Mouse (Mus musculus) hindbrain, embryonic 10.5 days (tissue): ENCODE measurements at regions not wholly inside any gene's neighbourhood (a gene's known extent, or its start where the extent isn't known, plus 50 kb on each side); places are given as distances from the start of the nearest gene placed in this dataset.
"Not testable (repeated sequence)": the region's sequence is repeated elsewhere in the genome, so short reads cannot be mapped to it uniquely, and the experiment has no call there.

Experiments
- DNase-seq: peaks from one replicate; pipeline ENCODE4 v3.0.0-alpha.2; 2017; ENCODE audit warnings: low spot score
- H3K27ac ChIP-seq: fragments of 300-500 bp; sonication (generic); 2 replicates; pipeline ENCODE4 v1.5.1; 2016; ENCODE audit warnings: mild to moderate bottlenecking, moderate library complexity
- H3K27me3 ChIP-seq: fragments of 300-500 bp; sonication (generic); 2 replicates; pipeline ENCODE4 v1.6.1; 2016; ENCODE audit warnings: mild to moderate bottlenecking; ENCODE audit not compliant: poor library complexity, insufficient read depth, severe bottlenecking
- H3K36me3 ChIP-seq: fragments of 300-500 bp; sonication (generic); 2 replicates; pipeline ENCODE4 v1.6.1; 2016; ENCODE audit warnings: mild to moderate bottlenecking, moderate library complexity
- H3K4me1 ChIP-seq: fragments of 300-500 bp; sonication (generic); replicated peaks from 2 replicates; pipeline ENCODE4 v1.6.1; 2016; ENCODE audit warnings: mild to moderate bottlenecking
- H3K4me3 ChIP-seq: fragments of 300-500 bp; sonication (generic); 2 replicates; pipeline ENCODE4 v1.5.1; 2016; ENCODE audit warnings: mild to moderate bottlenecking, moderate library complexity
- H3K9me3 ChIP-seq: fragments of 300-500 bp; sonication (generic); 2 replicates; pipeline ENCODE4 v1.6.1; 2016; ENCODE audit warnings: mild to moderate bottlenecking, moderate library complexity
- WGBS: fragments of 180-500 bp; shearing (Covaris S2); methylation state at CpG from one replicate; pipeline ENCODE4 v1.1.7; 2016; 5-methylcytosine and 5-hydroxymethylcytosine counted together

DNA sequence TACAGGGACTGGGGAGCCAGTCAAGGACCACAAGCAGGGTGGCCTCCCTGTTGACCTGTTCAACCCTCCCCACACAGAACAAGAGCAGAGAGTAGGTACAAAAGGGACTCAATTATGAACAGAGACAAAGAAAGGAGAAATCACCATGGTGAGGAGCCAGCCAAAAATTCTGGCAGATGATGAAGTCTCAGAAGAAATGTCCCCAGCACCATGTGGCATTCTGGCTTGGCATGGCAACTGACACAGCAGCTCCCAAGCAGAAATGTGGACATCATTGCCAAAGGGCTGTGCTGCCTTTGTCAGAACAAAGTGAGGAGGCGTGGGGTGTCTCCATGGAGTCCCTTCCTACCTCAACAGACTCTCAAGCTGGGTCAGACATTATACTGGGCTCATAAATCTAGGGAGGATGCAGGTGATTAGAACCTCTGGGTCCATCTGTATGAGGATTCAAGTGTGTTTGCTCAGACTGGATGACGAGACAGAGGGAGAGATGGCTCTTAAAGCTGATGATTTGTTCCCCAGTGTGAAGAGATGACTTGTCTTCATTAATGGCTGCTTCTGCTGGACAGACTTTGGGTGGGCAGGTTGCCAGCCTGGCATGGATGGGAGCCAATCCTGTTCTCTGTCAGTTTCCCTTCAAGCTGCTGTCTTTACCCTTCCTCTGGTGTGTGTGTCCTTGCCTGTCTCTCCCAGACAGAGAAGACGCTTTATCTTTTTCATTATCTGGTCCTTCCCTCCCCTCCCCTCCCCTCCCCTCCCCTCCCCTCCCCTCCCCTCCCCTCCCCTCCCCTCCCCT is 120.5 kb upstream of the Fhl2 start:
- Histone ChIP-seq H3K4me3 (no peak overlapping the region), H3K9me3 (no peaks in the 10 kb centered on the region), H3K36me3 (no peaks in the 10 kb centered on the region), H3K4me1 (0 out of 2 replicates have a peak, but pooled peaks cover 8% of the 10 kb centered on the region), H3K27me3 (no peaks in the 10 kb centered on the region), H3K27ac (no peak overlapping the region)
- 68% methylated on average over 3 of the region's 3 CpGs for WGBS
- DNase-seq = no peak

DNA sequence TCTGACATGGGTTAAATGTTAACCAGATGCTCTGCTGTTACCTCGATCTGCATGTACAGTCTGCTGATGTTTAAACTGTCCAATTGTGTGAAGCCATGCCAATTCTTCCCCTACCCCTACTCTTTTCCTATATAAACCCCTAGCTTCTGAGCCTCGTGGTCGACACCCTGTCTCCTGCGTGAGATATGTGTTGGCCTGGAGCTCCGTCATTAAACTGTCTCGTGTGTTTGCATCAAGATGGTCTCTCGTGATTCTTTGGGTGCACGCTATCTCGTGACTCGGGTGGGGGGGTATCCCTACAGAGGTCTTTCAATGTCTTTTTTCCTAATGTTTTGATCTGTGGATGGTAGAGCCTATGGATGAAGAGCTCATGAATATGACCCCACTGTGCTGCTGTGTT is 110.9 kb upstream of the Nck2 start:
- not testable (repeated sequence) for H3K36me3 ChIP-seq, H3K27me3 ChIP-seq, H3K4me1 ChIP-seq, DNase-seq, H3K4me3 ChIP-seq, H3K27ac ChIP-seq
- peaks cover 17% of the 10 kb centered on the region; the same call in 1 of the 2 replicates for H3K9me3 ChIP-seq
- 94% methylated on average over 10 of the region's 10 CpGs for WGBS

- H3K36me3 ChIP-seq = no peaks in the 10 kb centered on the region
- no peaks in the 10 kb centered on the region for H3K4me1 ChIP-seq
- no peak overlapping the region for H3K4me3 ChIP-seq
- no peak overlapping the region for H3K27ac ChIP-seq
- no peak for DNase-seq
- no peaks in the 10 kb centered on the region for H3K27me3 ChIP-seq
- peaks cover 17% of the 10 kb centered on the region; the same call in 1 of the 2 replicates for H3K9me3 ChIP-seq
- WGBS = 82% methylated on average over 3 of the region's 3 CpGs
These were observed 107.1 kb upstream of the Nck2 start for GRCm38 (mm10) chr1:43337168-43337784.

DNA sequence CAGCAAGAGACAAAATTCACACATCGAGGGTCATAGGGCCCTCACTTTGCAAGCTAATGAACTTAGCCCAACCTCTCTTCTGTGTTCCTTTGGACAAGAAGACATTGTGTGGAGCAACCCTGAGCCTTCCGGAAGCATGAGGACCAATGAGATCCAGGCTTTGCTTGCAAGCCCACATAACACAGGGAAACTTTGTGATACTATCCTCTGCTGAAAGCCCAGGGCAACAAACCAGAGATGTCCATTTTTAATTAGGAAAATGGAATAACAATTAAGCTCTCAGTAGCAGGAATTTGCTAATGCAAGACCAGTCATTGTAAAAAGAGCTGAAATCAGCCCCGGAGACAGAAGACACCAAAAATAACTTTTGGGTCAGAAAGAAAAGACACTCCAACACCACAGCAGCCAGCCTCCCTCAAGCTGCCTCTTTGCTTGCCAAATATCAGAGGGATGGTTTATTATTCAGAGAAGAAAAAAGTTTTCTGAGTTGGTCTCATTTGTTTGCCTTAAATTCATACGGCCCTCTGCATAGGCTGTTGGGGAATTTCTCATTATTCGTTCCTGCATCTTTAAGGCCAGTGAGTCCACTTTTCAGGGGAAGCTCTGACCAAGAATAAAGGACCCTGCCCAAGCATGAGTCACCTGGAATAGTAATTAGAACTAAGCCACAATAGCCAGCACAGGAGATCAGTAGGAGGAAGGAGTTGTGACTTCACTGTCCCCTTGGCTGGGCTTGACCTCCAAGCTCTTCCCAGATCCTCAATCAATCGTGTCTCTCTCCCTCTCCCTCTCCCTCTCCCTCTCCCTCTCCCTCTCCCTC is 106.1 kb upstream of the Nck2 start:
- H3K9me3 ChIP-seq = peaks cover 10% of the 10 kb centered on the region; the same call in 1 of the 2 replicates
- no peaks in the 10 kb centered on the region for H3K27me3 ChIP-seq
- H3K27ac ChIP-seq = no peak overlapping the region
- no peak overlapping the region for H3K4me3 ChIP-seq
- no peaks in the 10 kb centered on the region for H3K36me3 ChIP-seq
- WGBS = 82% methylated on average over 6 of the region's 6 CpGs
- no peak for DNase-seq
- no peaks in the 10 kb centered on the region for H3K4me1 ChIP-seq

GRCm38 (mm10) chr1:43342848-43343247 is 101.5 kb upstream of the Nck2 start:
- WGBS = 90% methylated on average over 2 of the region's 2 CpGs

GRCm38 (mm10) chr1:43343410-43343809 is 101.0 kb upstream of the Nck2 start:
- H3K4me1 ChIP-seq = no peaks in the 10 kb centered on the region
- DNase-seq = no peak
- 85% methylated on average over 2 of the region's 2 CpGs for WGBS
- no peak overlapping the region for H3K27ac ChIP-seq
- H3K4me3 ChIP-seq = no peak overlapping the region
- H3K36me3 ChIP-seq = no peaks in the 10 kb centered on the region
- H3K9me3 ChIP-seq = no peaks in the 10 kb centered on the region
- no peaks in the 10 kb centered on the region for H3K27me3 ChIP-seq

More at GRCm38 (mm10) chr1:43342848-43343247, 101.5 kb upstream of the Nck2 start:
- Histone ChIP-seq H3K27ac (no peak overlapping the region), H3K27me3 (no peaks in the 10 kb centered on the region), H3K9me3 (no peaks in the 10 kb centered on the region), H3K4me3 (no peak overlapping the region), H3K36me3 (no peaks in the 10 kb centered on the region), H3K4me1 (no peaks in the 10 kb centered on the region)
- DNase-seq = no peak

DNA sequence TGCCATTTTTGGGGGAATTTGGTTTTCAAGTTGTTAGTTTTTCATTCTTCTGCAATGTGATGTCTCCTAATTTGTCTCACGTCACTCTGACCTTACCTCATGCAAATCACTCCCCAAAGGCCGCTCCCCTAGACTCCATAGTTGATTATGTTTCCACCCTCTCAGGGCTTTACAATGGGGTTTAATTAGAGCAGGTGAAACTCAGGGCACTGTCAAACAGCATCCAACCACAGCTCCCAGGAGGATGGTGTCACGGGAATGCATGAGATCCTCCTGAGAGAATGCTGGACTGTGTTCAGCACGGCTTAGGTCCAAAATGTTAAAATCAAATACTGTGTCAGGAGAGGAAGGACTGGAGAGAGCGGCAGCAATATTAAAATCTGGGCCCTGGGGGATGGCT is 100.4 kb upstream of the Nck2 start:
- Histone ChIP-seq H3K4me1 (no peaks in the 10 kb centered on the region), H3K4me3 (no peak overlapping the region), H3K27ac (no peak overlapping the region), H3K36me3 (no peaks in the 10 kb centered on the region), H3K27me3 (no peaks in the 10 kb centered on the region), H3K9me3 (no peaks in the 10 kb centered on the region)
- DNase-seq = no peak
- 85% methylated on average over 5 of the region's 5 CpGs for WGBS

GRCm38 (mm10) chr1:43347152-43347551 is 97.2 kb upstream of the Nck2 start:
- no peaks in the 10 kb centered on the region for H3K9me3 ChIP-seq
- no peak for DNase-seq
- H3K4me3 ChIP-seq = no peak overlapping the region
- H3K27ac ChIP-seq = no peak overlapping the region
- H3K4me1 ChIP-seq = 0 out of 2 replicates have a peak, but pooled peaks cover 6% of the 10 kb centered on the region
- 91% methylated on average over 4 of the region's 4 CpGs for WGBS
- H3K27me3 ChIP-seq = no peaks in the 10 kb centered on the region
- H3K36me3 ChIP-seq = no peaks in the 10 kb centered on the region

- H3K4me3 ChIP-seq = no peak overlapping the region
- no peak for DNase-seq
- H3K36me3 ChIP-seq = no peaks in the 10 kb centered on the region
- no peak overlapping the region for H3K27ac ChIP-seq
- no peaks in the 10 kb centered on the region for H3K27me3 ChIP-seq
- H3K9me3 ChIP-seq = no peaks in the 10 kb centered on the region
- 68% methylated on average over 3 of the region's 3 CpGs for WGBS
- 0 out of 2 replicates have a peak, but pooled peaks cover 6% of the 10 kb centered on the region for H3K4me1 ChIP-seq
These were observed 94.4 kb upstream of the Nck2 start for GRCm38 (mm10) chr1:43349966-43350365.

GRCm38 (mm10) chr1:43358191-43358590 is 86.2 kb upstream of the Nck2 start:
- peak; percentile 62 for DNase-seq
- Histone ChIP-seq H3K36me3 (no peaks in the 10 kb centered on the region), H3K9me3 (no peaks in the 10 kb centered on the region), H3K27me3 (0 out of 2 replicates have a peak, but pooled peaks cover 4% of the 10 kb centered on the region), H3K27ac (peak overlapping the region; percentile 69), H3K4me3 (no peak overlapping the region), H3K4me1 (peaks cover 32% of the 10 kb centered on the region)
- WGBS = 44% methylated on average over 6 of the region's 6 CpGs

- H3K27me3 ChIP-seq = 0 out of 2 replicates have a peak, but pooled peaks cover 4% of the 10 kb centered on the region
- no peaks in the 10 kb centered on the region for H3K9me3 ChIP-seq
- 86% methylated on average over 4 of the region's 4 CpGs for WGBS
- peaks cover 32% of the 10 kb centered on the region for H3K4me1 ChIP-seq
- peak overlapping the region; percentile 80 for H3K27ac ChIP-seq
- no peak for DNase-seq
- H3K36me3 ChIP-seq = no peaks in the 10 kb centered on the region
- no peak overlapping the region for H3K4me3 ChIP-seq
These were observed 84.7 kb upstream of the Nck2 start for GRCm38 (mm10) chr1:43359662-43360061.

GRCm38 (mm10) chr1:43360291-43360690 is 84.1 kb upstream of the Nck2 start:
- Histone ChIP-seq H3K9me3 (no peaks in the 10 kb centered on the region), H3K4me1 (peaks cover 32% of the 10 kb centered on the region), H3K27me3 (0 out of 2 replicates have a peak, but pooled peaks cover 4% of the 10 kb centered on the region), H3K4me3 (no peak overlapping the region), H3K36me3 (no peaks in the 10 kb centered on the region), H3K27ac (peak overlapping the region; percentile 80)
- peak; percentile 10 for DNase-seq
- WGBS = 51% methylated on average over 8 of the region's 8 CpGs
